Mouse (Mus musculus): ENCODE measurements at regions not wholly inside any gene's neighbourhood (a gene's known extent, or its start where the extent isn't known, plus 50 kb on each side); places are given as distances from the start of the nearest gene placed in this dataset.

DNA sequence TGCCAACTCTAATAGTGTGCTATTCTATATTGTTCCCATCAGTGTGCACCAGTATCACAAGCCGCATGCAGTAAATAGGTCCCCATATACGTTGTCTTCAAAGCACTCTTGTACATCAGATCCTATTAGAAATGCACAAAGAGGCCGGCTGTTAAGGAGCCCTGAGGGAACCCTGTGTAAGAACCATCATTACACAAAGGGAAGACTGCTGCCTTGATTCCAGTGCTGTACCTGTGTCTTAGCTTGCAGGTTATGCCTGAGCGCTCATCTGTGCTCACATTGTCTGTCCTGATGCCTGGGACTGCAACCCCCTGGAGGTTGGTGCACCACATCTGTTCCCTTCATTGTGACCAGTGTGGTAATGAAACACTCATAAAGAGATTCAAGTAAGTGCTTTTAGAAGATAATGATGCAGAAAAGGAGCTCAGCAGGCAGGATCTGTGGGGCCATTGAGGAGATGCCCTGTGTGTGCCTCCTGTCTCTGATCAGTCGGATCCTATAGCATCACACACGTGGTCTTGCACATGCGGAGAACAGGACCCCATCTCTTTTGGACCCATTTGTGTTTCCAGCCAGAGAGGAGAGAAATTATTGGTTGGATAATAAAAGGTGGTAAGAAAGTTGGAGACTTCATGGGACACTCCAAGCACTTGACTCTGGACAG, 225.8 kb upstream of the Gm10192 start:
- no peak for DNase-seq (ENCODE audit: extremely low spot score in 1 of 2, low spot score in 2 of 2)
- intact Hi-C loops (cut with DNase I) = no loop called here

DNA sequence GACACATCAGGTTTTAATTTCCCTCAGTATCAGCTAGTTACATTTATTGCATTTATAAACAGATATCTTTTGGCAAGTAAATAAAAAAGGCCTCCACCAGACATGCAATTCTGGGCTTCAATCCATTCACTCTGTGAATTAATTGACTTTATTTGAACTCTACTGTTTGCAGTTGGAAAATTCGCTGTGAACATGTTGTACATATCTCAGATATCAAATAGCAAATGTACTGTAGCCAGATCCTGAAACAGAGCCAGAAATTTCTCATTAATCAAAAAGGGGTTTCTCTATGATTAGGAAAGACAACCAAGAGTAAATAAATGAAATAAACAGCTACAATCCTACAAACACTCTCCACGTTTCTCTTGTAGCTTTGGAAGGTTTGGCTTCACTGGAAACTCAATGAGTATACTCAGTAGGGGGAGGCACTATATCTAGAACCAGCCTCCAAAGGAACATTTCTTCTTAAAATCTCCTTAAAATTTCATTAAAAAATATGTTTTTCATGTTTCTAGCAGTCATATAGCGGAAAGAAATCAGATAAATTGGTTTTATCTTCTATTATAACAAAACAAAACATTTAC, 211.8 kb upstream of the Gm10192 start:
- intact Hi-C loops (cut with DNase I) = no loop called here
- DNase-seq (ENCODE audit: extremely low spot score in 1 of 2, low spot score in 2 of 2) = no peak

DNA sequence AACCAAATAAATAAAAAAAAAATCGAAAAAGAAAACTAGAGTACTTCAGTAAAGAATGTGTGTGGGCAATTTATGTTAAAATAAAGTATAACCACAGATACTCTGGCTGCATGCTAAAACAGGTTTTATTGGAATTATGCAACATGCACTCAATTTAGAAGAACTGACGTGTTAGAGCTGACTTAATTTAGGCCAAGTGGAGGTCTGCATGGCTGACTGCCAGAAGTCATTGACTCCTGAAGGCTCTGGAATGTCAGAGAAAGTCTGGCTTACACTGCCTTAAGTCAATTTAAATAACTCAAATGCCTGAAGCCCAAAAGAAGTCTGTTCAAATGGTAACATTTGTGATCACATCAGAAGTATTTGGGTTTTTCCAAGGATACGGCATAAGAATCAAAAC, 198.1 kb upstream of the Gm10192 start:
- DNase-seq (ENCODE audit: extremely low spot score in 1 of 2, low spot score in 2 of 2) = peak in 1 of 2 experiments; percentile 23
- intact Hi-C loops (cut with DNase I) = no loop called here

DNA sequence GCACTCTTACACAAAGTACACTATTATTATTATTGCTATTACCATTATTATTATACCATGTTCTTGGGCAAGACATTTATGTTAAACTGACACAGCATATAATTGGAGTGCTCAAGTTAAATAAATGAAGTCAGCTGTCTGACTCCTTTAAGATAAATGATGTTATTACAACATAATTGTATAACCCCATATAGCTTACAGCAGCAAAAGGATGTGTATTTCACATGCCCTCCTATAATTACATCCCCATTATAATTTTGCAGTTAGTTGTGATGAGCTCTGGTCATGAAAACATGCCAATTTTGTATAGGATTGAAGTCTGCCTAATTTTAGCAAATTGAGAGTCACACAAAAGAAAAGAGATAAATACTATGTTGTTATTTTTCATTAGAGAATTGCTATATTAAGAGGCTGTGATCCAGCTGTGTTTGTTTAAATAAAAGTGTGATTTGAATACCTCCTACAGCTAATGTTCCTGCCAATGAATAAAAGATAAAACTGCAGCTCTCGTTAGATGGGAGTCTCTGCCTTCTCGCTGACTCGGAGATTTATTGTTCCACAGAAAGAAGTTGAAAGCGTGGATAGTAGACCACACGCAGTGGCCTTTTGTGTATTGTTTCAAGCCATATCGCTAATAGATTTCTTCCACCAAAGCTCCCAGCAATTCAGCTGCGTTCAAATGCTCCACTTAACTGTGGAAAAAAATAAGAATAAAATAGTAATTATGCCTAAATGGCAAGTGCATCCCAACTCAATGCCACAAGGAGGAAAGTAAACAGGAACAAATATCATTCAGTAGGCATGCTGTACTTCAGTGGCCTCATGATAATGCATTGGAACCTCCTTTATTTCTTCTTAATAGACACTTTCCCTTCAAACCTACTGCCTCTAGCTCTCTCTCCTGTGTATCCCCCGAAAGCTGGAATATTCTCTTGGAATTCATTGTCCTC, 194.9 kb upstream of the Gm10192 start:
- intact Hi-C loops (cut with DNase I) = no loop called here

DNA sequence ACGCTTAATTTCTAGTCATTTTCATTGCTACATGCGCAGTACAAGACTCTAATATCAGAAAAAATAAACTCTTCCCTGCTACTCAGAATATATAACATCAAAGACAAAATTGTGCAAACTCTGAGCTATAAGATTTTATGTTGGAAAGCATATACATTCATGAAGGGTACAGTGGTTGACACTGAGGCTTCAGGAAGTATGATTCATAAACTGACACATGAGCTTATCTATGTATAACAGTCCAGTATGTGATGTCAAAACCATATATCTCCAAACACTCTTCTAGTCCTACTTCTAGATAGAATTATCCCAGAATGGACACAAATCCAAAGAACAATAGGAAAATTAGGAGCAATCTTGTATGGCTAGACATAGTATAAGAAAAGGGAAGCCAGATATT, 177.5 kb upstream of the Gm10192 start:
- no peak for DNase-seq (ENCODE audit: extremely low spot score in 1 of 2, low spot score in 2 of 2)
- intact Hi-C loops (cut with DNase I) = no loop called here

More for the DNA sequence above, 194.9 kb upstream of the Gm10192 start:
- DNase-seq (ENCODE audit: extremely low spot score in 1 of 2, low spot score in 2 of 2) = no peak

DNA sequence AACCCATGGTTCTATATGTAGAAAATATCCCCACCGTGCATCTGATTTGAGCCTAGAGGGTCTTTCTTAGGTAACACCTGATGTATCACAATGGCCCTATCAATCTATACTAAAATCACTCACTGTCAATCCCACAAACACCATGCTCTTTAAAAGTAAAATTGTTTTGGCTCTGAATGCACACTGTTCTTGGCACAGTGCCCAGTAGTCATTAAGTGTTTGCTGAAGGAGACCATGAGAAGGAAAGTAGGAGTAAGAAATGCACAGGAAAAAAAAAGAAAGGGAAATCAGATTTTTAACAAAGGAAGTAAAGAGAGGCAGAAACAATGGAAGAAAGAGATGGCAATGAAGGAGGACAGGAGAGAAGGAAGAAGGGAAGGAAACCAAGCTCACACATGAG, 175.0 kb upstream of the Gm10192 start:
- intact Hi-C loops (cut with DNase I) = no loop called here
- no peak for DNase-seq (ENCODE audit: extremely low spot score in 1 of 2, low spot score in 2 of 2)

DNA sequence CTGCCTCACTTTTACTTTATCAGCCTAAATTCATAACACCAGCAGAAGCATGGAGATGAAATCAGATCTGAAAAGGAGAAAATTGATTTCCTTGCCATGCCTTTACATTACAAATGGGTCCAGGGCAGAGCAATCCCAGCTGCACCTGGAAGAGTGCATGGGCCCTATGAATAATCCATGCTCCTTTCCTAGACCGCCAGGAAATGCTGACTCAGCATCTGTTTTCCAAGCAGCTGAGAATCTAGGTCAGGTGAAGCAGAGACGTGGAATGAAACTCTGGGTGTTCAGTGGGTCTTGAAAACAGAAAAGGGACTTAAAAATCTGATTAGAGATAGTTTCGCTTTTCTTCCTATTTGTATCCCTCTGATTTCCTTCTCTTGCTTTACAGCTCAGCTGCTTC, 163.8 kb upstream of the Gm10192 start:
- DNase-seq (ENCODE audit: extremely low spot score in 1 of 2, low spot score in 2 of 2) = no peak
- intact Hi-C loops (cut with DNase I) = no loop called here

DNA sequence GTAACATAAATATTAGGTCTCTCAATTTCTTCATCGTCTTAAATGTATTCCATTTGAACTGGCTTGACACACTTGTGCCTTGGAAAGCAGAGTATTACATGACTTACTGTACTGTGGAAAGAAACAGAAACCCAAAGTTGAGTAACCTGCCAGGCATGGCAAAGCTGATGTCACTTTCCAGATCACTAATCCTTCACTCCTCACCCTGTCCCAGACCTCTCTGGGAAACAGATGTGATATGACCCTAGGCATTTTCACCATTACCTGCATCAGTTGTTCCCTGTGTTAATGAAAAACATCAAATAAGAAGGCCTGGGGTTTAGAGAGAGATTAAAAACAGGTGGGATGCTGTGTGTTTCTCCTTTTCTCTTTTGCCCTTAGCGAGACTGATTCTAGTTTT, 161.4 kb upstream of the Gm10192 start:
- DNase-seq (ENCODE audit: extremely low spot score in 1 of 2, low spot score in 2 of 2) = no peak
- intact Hi-C loops (cut with DNase I) = no loop called here

DNA sequence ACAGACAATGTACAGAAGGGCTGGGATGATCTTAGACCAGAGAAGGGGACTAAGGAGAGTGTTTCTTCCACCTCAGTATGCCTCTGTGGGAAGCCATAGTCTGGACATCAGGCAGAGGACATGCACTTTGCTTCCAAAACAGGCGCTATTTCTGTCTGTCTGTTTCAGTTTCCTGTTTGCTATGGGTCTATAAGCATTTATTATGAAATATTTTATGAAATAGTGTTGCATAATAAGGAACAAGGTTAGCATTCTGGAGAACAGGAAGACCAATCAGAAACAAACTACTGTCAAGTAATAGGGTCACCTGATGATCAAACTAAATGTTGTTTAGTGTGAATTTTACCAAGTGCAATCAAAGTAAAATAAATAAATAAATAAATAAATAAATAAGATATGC, 160.4 kb upstream of the Gm10192 start:
- intact Hi-C loops (cut with DNase I) = no loop called here
- DNase-seq (ENCODE audit: extremely low spot score in 1 of 2, low spot score in 2 of 2) = no peak
